Mouse (Mus musculus) 3T3-L1 (cell line): ENCODE measurements at regions not wholly inside any gene's neighbourhood (a gene's known extent, or its start where the extent isn't known, plus 50 kb on each side); places are given as distances from the start of the nearest gene placed in this dataset.

Experiments used
- DNase-seq: peaks from one replicate; pipeline ENCODE4 v3.0.0-alpha.2; 2015; ENCODE audit warnings: low read depth, low spot score

- no peak for DNase-seq
Observed at GRCm38 (mm10) chr11:8227772-8228425, 436.4 kb downstream of the Tns3 start.

GRCm38 (mm10) chr11:8224366-8224765 is 440.0 kb downstream of the Tns3 start:
- DNase-seq, result no peak

GRCm38 (mm10) chr11:8220618-8221017 is 443.7 kb downstream of the Tns3 start:
- DNase-seq, result no peak

GRCm38 (mm10) chr11:8219911-8220310 is 444.4 kb downstream of the Tns3 start:
- no peak for DNase-seq

- DNase-seq, result peak; percentile 35
Observed at GRCm38 (mm10) chr11:8215634-8216033, 448.7 kb downstream of the Tns3 start.

GRCm38 (mm10) chr11:8214305-8214903 is 449.9 kb downstream of the Tns3 start:
- DNase-seq, result peak; percentile 8

- DNase-seq, result no peak
Observed at GRCm38 (mm10) chr11:8213130-8213529, 451.2 kb downstream of the Tns3 start.

GRCm38 (mm10) chr11:8212714-8213113 is 451.6 kb downstream of the Tns3 start:
- DNase-seq, result no peak

GRCm38 (mm10) chr11:8209041-8209440 is 455.3 kb downstream of the Tns3 start:
- no peak for DNase-seq

- no peak for DNase-seq
Observed at GRCm38 (mm10) chr11:8199293-8199692, 465.0 kb downstream of the Tns3 start.
